Comparison of ENCODE assay signal across 8 mouse cellular contexts in the genomic region with DNA sequence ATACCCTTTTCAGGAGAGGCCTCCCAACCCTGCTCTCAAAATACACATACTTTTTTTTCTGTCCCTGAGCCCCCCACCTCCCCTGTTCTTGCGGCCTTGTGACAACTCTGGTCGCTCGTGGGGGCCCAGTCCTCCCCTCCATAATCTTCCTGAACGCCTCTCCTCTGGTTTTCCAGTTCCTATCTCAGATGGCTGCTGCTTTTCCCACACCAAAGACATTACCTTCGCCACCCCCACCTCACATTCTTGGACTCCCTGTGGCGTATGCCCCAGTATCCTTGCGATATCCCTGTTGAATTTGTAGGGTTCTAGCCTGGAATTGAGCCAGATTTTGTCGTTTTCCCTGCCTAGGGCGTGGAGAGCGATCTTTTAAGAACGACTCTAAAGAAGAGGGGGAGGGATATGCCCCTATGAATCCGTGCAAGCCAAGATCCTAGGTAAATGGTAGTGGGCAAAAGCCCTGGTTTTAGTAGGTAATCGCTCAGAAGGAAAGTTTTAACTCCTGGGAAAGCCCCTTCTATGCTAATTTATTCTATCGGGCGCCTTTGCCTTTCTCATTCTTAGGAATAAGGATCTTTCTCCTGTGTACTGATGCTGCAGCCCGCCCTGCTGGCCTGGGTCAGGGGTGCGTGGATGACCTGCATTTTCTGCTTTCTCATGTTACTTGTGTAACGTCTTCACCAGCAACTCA. TPM values are rescaled to one million over a fixed set of nuclear protein-coding genes. Genes with fewer than 3 reads are reported as not detected.
DNase-seq lines count a peak whose midpoint lies in the region; ATAC-seq lines count a peak whose summit lies in the region.

No protein-coding gene starts in this region.

- under 1% methylated on average over 18 of the region's 18 CpGs for WGBS in heart, embryonic 10.5 days
- 0% methylated on average over 18 of the region's 18 CpGs for WGBS in kidney, embryonic 16.5 days
- WGBS in liver, embryonic 15.5 days (ENCODE audit: insufficient replicate concordance) = under 1% methylated on average over 18 of the region's 18 CpGs
- WGBS in neural tube, embryonic 15.5 days = under 1% methylated on average over 18 of the region's 18 CpGs

- H3K4me2 ChIP-seq in kidney, embryonic 16.5 days (replicated peaks; ENCODE audit: low read depth, low read length) = peak overlapping the region; percentile 90
- H3K4me2 ChIP-seq in liver, embryonic 15.5 days = peak overlapping the region; percentile 85
- peak overlapping the region; percentile 69 for H3K4me2 ChIP-seq in neural tube, embryonic 15.5 days

- peak; percentile 57 for DNase-seq in A20 (ENCODE audit: low read depth, low spot score)
- DNase-seq in adrenal gland, adult (ENCODE audit: inconsistent age in 2 of 2, low spot score in 1 of 2) = peak; percentile 63 to 89
- peak; percentile 9 for DNase-seq in embryo, embryonic 11.5 days (ENCODE audit: low read depth, low spot score)
- peak; percentile 80 for DNase-seq in heart, embryonic 10.5 days (ENCODE audit: low spot score)
- DNase-seq in thymus, postnatal 25 days = peak; percentile 18

- H3K36me3 ChIP-seq in heart, embryonic 10.5 days = no peaks in the 10 kb centered on the region
- H3K36me3 ChIP-seq in kidney, embryonic 16.5 days (ENCODE audit: insufficient read depth, low read length) = no peaks in the 10 kb centered on the region
- H3K36me3 ChIP-seq in liver, embryonic 15.5 days (replicated peaks) = 0 out of 2 replicates have a peak, but pooled peaks cover 7% of the 10 kb centered on the region
- no peaks in the 10 kb centered on the region for H3K36me3 ChIP-seq in neural tube, embryonic 15.5 days

- peaks cover 30% of the 10 kb centered on the region for H3K4me1 ChIP-seq in heart, embryonic 10.5 days
- peaks cover 47% of the 10 kb centered on the region for H3K4me1 ChIP-seq in kidney, embryonic 16.5 days (ENCODE audit: insufficient read depth, low read length)
- H3K4me1 ChIP-seq in liver, embryonic 15.5 days (replicated peaks) = peaks cover 48% of the 10 kb centered on the region
- H3K4me1 ChIP-seq in neural tube, embryonic 15.5 days = peaks cover 56% of the 10 kb centered on the region

- H3K4me3 ChIP-seq in heart, embryonic 10.5 days = peak overlapping the region; percentile 93
- peak overlapping the region; percentile 83 for H3K4me3 ChIP-seq in kidney, embryonic 16.5 days (ENCODE audit: low read length)
- peak overlapping the region; percentile 73 for H3K4me3 ChIP-seq in liver, embryonic 15.5 days (replicated peaks)
- H3K4me3 ChIP-seq in neural tube, embryonic 15.5 days (replicated peaks) = peak overlapping the region; percentile 94

- H3K9me3 ChIP-seq in heart, embryonic 10.5 days = no peaks in the 10 kb centered on the region
- no peaks in the 10 kb centered on the region for H3K9me3 ChIP-seq in kidney, embryonic 16.5 days (ENCODE audit: low read length)
- H3K9me3 ChIP-seq in liver, embryonic 15.5 days (replicated peaks) = no peaks in the 10 kb centered on the region
- no peaks in the 10 kb centered on the region for H3K9me3 ChIP-seq in neural tube, embryonic 15.5 days (replicated peaks)

- H3K9ac ChIP-seq in kidney, embryonic 16.5 days (replicated peaks; ENCODE audit: low read length) = peak overlapping the region; percentile 98
- H3K9ac ChIP-seq in liver, embryonic 15.5 days = peak overlapping the region; percentile 85
- H3K9ac ChIP-seq in neural tube, embryonic 15.5 days (replicated peaks) = peak overlapping the region; percentile 100

- no peaks in the 10 kb centered on the region for H3K27me3 ChIP-seq in heart, embryonic 10.5 days (ENCODE audit: insufficient read depth, poor library complexity, severe bottlenecking)
- H3K27me3 ChIP-seq in kidney, embryonic 16.5 days (ENCODE audit: insufficient read depth, low read length) = no peaks in the 10 kb centered on the region
- no peaks in the 10 kb centered on the region for H3K27me3 ChIP-seq in liver, embryonic 15.5 days
- H3K27me3 ChIP-seq in neural tube, embryonic 15.5 days (replicated peaks) = no peaks in the 10 kb centered on the region

- ATAC-seq in kidney, embryonic 16.5 days (ENCODE audit: low FRiP score, low TSS enrichment) = no peak
- no peak for ATAC-seq in liver, embryonic 15.5 days (ENCODE audit: insufficient read depth)
- no peak for ATAC-seq in neural tube, embryonic 15.5 days (ENCODE audit: low FRiP score)

- H3K27ac ChIP-seq in heart, embryonic 10.5 days = peak overlapping the region; percentile 100
- peak overlapping the region; percentile 100 for H3K27ac ChIP-seq in kidney, embryonic 16.5 days (ENCODE audit: low read length)
- peak overlapping the region; percentile 100 for H3K27ac ChIP-seq in liver, embryonic 15.5 days (replicated peaks)
- peak overlapping the region; percentile 100 for H3K27ac ChIP-seq in neural tube, embryonic 15.5 days (replicated peaks)

RNA-seq across cellular contexts. Expression of gene Setd5, which starts 1.0 kb away (rescaled TPM):
- 69.8 and 82.2 TPM in 2 replicates for polyA plus RNA-seq in heart, embryonic 10.5 days (2016; fragmentation: Nextera tagmentation; extraction: Ambion mirVana)
- 67.5 and 77.1 TPM in 2 replicates for polyA plus RNA-seq in kidney, embryonic 16.5 days (2015; fragmentation: Nextera tagmentation; extraction: Ambion mirVana)
- 17.1 and 18.1 TPM in 2 replicates for polyA plus RNA-seq in liver, embryonic 15.5 days (2015; fragmentation: Nextera tagmentation; extraction: Ambion mirVana)
- 48.3 and 54.3 TPM in 2 replicates for polyA plus RNA-seq in neural tube, embryonic 15.5 days (2015; fragmentation: Nextera tagmentation; extraction: Ambion mirVana)

RNA-seq across cellular contexts. Expression of gene Thumpd3, which starts 32.2 kb away (rescaled TPM):
- polyA plus RNA-seq in heart, embryonic 10.5 days (2016; fragmentation: Nextera tagmentation; extraction: Ambion mirVana) = 51.7 and 54.8 TPM in 2 replicates
- polyA plus RNA-seq in kidney, embryonic 16.5 days (2015; fragmentation: Nextera tagmentation; extraction: Ambion mirVana) = 50.9 and 55.1 TPM in 2 replicates
- polyA plus RNA-seq in liver, embryonic 15.5 days (2015; fragmentation: Nextera tagmentation; extraction: Ambion mirVana) = 31.7 and 32.1 TPM in 2 replicates
- polyA plus RNA-seq in neural tube, embryonic 15.5 days (2015; fragmentation: Nextera tagmentation; extraction: Ambion mirVana) = 49.2 and 57.5 TPM in 2 replicates

Comparison
In these comparisons a context has a peak if more than half of its experiments do, and no peak if none do; other contexts are left out.
1. DNase-seq: peak in every context shown above with its lines; median percentile 80 in heart, embryonic 10.5 days; 76 in adrenal gland, adult; 57 in A20; 18 in thymus, postnatal 25 days; 9 in embryo, embryonic 11.5 days.